Mouse (Mus musculus): Measurements from ENCODE around the gene Sptbn2. TPM values are rescaled to one million over a fixed set of nuclear protein-coding genes. Genes with fewer than 3 reads are reported as not detected.

Sptbn2 gene
- 0.01 and 0.02 TPM in 2 replicates for polyA plus RNA-seq (2012)

DNA sequence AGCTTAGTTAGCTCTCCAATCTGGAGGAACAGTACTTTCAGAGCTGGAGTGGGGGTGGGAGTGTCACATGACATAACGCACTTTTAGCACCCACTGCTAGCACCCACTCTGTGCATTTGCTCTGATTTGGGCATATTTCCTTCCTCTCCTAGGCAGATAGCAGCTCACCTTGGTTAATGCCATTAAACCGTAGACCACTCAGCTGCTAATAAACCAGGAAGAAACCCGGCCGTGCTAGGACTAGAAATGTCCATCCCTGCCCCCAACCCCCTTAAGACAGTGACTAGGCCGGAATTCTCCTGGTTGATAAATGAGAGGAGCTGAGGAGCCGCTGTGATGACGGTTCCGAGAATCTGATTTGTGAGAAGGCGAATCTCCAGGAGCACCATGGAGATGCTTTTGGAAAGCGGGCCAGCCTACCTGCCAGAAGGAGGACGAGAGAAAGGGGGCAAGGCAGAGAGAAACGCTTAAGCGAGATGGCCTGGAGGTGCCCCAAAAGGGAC lies at the start of gene Sptbn2:
Sptbn2 (plus strand) TSS at position 70 of the 503 bp plus-strand sequence.
- no peak for TF ChIP-seq GATA1 (IDR thresholded peaks at IDR 0.05; ENCODE audit: low read length)

DNA sequence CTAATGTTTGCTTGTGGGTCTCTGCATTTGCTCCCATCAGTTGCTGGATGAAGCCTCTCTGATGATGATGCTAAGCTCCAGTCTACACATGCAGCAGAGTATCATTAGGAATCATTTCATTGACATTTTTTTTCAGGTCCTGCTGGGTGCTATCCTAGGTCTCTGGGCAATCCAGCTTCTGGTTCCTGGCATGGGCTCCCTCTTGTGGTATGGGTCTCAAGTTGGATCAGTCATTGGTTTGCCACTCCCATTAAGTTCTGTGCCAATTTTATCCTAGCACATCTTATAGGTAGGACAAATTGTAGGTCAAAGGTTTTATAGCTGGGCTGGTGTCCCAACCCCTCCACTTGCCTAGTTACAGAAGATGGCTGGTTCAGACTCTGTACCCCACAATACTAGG lies 44.2 kb upstream of the Sptbn2 start:
- no peak for TF ChIP-seq GATA1 (IDR thresholded peaks at IDR 0.05; ENCODE audit: low read length)

DNA sequence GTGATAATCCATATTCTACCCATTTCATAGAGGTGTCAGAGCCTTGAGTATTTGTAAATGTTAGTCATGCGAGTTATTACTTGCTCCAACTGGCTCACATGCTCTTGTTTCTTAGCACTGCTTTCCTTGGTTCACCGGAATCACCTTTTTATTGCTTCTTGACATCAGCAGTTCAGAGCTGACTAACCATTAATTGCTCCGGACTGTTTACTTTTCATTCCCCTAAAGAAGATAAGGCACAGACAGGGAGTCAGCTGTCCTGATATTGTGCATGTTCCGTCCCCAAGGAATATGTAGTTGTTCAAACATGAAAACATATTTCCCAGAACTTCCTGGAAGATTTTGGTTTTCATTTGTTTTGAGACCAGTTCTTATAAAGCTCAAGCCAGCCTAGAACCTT lies 40.2 kb upstream of the Sptbn2 start:
- TF ChIP-seq GATA1 (IDR thresholded peaks at IDR 0.05; ENCODE audit: low read length), result no peak

DNA sequence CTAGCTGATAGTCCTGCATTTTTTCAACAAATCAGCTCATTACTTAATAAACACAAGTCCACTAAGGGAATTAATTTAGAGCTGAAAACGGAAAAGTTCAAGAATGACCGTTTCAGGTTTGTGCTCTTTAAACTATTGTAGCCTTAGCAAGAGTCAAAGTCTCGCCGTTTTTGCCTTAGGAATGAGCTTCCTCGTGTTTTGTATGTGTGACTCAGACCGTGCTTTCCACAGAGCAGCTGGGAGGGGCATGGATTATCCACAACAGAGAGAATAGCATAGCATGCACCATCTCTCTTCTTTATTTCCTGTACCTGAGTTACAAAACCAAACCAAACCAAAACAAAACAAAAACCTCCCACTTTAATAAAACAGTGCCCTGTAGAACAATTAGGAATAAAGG lies 38.6 kb upstream of the Sptbn2 start:
- TF ChIP-seq GATA1 (IDR thresholded peaks at IDR 0.05; ENCODE audit: low read length), result no peak

DNA sequence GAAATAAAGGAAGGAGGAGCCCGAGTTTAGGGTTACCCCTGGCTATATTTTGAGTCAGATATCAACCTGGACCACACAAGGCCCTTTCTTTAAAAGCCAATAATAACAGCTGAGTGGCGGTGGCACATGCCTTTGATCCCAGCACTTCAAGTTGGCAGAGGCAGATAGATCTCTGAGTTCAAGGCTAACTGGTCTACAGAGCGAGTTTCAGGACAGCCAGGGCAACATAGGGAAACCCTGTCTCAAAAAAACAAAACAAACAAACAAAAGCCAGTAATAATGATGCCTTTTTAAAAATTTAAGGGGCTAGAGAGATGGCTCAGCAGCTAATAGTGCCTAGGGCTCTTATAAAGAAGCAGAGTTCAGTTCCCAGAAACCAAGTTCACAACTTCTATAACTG lies 16.6 kb upstream of the Sptbn2 start:
- no peak for TF ChIP-seq GATA1 (IDR thresholded peaks at IDR 0.05; ENCODE audit: low read length)

DNA sequence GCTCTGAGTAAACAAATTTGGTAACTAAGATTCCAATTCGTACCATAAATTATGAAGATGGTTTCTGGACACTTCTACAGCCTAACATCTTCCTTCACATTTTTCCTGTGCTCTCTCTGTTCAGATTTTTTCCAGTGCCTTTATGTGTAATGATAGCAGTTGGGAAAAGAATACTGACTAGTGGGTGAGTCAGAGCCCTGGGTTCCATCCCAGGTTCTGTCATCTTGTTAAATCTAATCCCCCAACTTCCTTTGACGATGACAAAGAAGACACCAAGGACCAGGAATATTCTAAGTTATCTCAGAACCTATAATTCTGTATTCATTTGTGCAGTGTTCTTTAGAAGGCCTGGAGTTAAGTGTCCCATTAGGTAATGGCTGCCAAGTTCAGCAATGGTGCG lies 13.8 kb upstream of the Sptbn2 start:
- TF ChIP-seq GATA1 (IDR thresholded peaks at IDR 0.05; ENCODE audit: low read length), result no peak

DNA sequence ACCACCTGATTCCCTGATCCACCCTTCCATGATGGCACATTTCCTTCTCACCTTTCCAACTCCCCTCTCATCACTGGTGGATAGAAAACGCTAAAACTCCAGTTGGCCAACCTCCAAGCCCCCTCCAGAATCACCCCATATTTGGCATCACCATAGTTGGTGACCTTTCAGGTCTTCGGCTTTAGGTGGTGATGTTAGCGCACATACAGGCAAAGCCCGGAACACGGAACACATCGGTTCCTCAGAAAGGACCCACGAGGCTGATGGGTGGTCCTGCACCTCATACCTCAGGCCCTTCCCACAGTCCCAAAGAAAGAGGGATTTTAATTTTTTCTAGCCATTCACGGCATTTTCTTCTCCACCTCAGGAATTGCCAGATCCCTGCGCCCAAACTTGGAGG lies 13.2 kb upstream of the Sptbn2 start:
- no peak for TF ChIP-seq GATA1 (IDR thresholded peaks at IDR 0.05; ENCODE audit: low read length)

DNA sequence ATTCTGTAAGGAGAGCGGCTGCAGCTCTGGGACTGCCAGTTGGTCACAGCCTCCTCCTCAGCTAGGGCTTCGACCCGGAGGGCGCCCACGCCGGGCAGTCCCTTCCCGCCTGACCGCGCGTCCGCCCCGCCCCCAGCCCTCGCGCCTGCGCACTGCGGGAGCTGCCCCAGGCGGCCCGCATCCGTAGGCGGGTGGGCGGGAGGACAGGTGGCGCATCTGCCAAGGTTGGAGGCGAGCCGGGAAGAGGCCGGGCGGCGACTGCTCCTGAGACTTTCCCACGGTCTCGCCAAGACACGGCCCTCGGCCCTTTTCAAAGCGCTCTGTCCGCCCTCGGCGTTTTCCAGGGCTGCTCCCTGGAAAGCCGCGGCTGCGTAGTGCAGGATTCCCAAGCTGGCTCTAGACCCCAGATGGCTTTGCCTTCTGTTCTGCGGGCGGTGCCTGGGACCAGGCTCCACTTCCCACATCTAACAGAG lies 12.7 kb upstream of the Sptbn2 start, which contains the start of gene Gm960:
Gm960 (minus strand) TSS at position 464 of the 473 bp plus-strand sequence.
- TF ChIP-seq GATA1 (IDR thresholded peaks at IDR 0.05; ENCODE audit: low read length), result no peak

DNA sequence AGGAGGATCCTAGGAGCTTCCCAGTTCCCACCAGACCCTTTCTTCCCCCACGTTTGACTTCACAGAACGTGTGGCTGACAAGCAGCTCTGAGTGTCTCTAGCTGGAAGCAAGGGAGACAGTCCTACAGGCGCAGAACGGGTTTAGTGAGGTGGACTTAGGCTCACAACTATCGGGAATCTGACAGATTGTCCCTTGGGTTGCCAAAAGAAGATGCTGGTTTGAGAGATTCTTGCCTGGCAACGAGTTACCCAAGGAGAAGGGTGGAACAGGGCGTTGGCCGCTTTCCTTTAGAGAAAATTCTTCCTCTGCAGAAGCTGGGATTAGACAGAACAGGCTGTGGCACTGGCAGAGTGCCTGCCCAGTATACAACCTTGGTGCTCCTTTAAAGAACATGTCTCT lies 12.1 kb upstream of the Sptbn2 start:
- TF ChIP-seq GATA1 (IDR thresholded peaks at IDR 0.05; ENCODE audit: low read length), result no peak

DNA sequence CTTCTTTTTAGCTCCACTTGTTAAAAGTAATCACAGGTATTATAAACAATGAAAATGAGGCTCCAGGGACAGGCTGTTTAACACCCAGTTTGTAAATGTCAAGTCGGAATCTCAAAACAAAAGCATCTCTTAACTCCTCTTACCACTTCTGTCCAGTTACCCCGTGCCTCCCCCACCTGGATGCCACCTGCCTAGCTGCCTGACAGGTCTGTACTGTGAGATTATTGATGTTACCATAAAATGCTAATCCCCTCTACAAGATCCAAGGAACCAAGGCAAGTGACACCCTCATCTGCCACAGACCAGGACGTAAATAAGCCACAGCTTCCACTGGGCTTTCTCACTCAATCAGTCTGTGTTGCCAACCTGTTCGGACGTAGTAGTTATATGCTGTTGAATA lies 11.1 kb upstream of the Sptbn2 start:
- no peak for TF ChIP-seq GATA1 (IDR thresholded peaks at IDR 0.05; ENCODE audit: low read length)

DNA sequence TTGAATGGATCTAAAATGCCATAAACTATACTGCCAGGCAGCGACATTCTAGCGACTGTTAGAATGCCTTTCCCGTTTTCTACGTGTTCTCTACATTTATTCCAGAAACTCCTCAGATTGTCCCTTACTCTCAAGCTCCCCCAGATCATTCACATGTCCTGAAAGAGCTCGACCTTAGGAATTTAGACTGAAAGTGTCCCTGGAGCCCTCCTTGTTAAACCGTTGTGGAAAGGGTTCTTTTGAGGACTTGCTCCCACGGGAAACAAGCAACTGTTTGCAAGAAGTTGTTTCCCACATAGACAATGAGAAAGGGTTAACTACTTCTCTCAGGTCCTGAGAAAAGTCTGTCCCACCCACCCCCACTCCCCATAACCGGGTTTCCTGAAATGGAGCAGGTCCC lies 10.3 kb upstream of the Sptbn2 start:
- no peak for TF ChIP-seq GATA1 (IDR thresholded peaks at IDR 0.05; ENCODE audit: low read length)

DNA sequence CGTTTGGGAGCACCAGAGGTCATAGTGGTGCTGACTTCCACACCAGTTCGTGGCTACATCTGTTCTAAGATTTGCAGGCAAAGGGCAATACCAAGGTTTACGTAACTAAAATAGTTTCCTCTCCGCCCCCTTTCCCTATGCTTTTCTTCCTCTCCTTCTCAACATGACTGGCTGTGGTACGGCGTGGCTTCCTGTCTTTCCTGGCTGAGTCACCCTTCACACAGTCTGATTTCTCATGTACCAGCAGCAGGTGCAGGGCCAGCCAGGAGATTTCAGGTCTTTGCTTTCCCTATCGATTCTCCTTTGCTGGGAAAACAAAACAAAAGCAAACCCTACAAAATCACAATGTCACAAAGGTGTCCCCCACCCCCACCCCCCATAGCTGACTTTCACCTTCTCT lies 9.7 kb upstream of the Sptbn2 start:
- no peak for TF ChIP-seq GATA1 (IDR thresholded peaks at IDR 0.05; ENCODE audit: low read length)

DNA sequence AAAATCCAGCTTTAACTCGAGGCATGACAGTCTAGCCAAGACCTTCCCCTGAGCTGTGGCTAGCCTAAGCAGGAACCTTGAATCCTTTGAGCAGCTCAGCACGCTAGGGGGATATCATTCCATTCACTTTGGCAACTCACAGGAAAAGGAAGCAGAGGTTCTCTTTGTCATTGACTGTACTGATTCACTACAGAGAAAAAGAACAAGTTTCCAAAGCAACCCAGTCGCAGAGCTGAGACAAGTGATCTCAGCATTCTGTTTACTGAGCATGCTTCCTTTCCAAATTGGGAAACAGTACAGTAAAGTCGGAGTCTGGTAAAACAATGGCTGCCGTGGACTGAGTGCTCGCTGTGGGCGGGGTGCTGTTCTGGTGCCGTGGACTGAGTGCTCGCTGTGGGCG lies 2.2 kb upstream of the Sptbn2 start:
- no peak for TF ChIP-seq GATA1 (IDR thresholded peaks at IDR 0.05; ENCODE audit: low read length)

DNA sequence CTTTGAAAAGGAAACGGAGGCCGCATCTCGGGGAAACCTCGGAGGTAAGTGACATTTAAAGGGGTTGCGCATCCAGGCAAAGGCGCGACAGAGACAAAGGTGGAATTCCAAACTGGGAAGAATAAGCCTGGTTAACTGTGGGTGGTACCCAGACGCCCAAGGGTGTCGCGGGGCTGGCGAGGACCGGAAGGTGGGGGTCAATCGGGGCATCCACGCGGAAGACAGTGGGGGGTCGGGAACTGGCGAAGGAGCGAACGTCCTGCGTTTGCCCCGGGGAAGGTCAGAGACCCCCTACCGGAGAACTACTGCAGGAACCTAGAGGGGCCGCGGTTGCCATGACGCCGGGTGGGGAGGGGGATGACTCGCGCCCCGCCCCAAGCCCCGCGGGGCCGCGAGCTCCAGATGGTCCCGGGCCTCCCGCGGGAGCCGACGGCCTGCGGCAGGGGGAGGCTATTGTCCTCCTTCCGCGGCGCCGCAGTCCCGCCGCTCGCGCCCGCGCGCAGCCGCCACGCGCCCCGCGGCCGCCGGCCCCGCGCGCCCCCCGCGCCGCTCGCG lies 711 bp downstream of the Sptbn2 start:
- no peak for TF ChIP-seq GATA1 (IDR thresholded peaks at IDR 0.05; ENCODE audit: low read length)

DNA sequence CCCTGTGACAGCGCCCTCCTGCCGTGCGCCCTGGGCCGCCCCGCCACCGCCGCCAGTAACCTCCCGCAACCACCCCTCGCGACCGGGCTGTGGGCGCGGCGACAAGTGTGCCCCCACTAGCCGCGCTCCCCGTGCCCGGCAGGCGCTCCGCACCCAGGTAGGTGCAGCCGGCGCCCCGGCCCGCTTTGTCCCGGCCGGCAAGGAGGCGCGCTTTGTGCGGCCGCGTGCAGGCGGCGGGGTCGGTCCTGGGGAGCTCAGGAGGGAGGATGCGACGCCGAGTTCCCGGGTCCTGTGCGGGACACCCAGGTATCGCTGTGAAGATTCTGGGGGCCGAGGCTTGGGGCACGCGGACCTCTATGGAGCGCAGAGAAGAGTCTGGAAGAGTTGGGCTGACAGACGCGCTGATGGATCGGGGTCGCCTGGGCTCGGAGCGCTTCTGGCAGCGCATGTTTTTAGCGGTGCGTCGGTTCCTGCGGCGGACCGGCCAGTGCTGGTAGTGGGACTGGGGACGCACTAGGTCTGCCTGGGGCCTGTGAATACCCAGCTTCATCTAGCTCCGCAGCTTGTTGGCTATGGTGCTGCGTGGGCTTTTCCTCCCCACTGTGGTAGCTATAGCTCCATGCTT lies 1.3 kb downstream of the Sptbn2 start:
- no peak for TF ChIP-seq GATA1 (IDR thresholded peaks at IDR 0.05; ENCODE audit: low read length)

DNA sequence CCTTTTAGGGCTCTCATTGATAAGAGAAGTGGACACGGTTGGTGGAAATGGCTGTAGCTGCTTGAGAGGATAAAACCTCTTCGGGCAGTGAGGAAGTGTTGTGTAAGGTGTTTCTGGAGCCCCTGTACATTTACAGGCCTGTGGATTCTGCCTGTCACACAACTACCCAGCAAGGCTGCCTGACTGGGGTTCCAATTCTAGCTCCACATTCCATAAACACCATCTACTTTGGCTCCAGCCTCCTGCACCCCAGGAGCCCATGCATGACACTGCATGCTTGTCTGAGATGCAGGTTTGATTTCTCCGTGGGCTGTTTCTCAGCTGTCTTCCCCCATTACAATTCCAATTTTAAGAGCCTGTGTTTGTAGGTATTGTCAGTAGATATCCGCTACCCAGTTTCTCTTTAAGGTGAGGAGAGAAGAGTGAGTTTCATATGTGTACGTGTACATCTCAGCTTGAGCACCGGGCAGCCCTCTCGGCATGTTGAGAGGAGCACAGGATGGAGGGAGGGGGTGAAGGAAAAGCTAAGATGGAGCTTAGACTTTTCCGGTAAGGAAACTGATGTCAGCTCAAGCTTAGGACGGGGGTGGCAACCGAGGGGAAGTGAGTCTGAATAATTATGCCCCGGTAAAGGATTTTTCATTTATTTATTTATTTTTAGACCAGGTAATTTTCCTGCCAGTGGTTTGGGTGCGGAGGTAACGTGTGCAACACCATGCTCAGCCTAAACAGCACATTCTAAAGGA lies 2.0 kb downstream of the Sptbn2 start:
- TF ChIP-seq GATA1 (IDR thresholded peaks at IDR 0.05; ENCODE audit: low read length), result no peak

DNA sequence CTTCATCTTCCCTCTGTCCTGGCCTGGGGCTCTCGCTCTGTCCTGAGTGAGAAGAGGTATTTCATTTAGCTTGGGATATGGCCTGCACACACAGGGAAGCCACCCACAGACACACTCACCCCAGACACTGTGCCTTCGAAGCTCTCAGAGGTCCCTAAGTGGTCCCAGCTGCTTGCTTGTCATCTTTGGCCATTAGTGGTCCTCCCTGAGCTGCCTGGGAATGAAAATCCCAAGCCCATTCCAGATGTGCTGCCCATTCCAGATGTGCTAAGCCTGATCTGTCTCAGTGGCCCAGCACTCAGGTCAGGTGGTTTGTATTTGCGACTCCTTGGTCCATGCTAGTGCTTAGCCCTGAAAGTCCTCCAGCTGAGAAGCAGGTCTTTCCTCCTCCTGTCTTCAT lies 2.9 kb downstream of the Sptbn2 start:
- TF ChIP-seq GATA1 (IDR thresholded peaks at IDR 0.05; ENCODE audit: low read length), result no peak

All from G1E-ER4 (cell line).